Mouse (Mus musculus) lung, postnatal 0 days (tissue): ENCODE results near the gene Pttg1ip.

Source experiments
- CTCF ChIP-seq: IDR thresholded peaks from 2 replicates; pipeline ENCODE4 v1.5.1; 2016; ENCODE audit warnings: antibody characterized with exemption, mild to moderate bottlenecking
- EP300 ChIP-seq: IDR thresholded peaks from 2 replicates; pipeline ENCODE4 v1.6.1; 2016; ENCODE audit warnings: antibody characterized with exemption, mild to moderate bottlenecking, control low read depth

DNA sequence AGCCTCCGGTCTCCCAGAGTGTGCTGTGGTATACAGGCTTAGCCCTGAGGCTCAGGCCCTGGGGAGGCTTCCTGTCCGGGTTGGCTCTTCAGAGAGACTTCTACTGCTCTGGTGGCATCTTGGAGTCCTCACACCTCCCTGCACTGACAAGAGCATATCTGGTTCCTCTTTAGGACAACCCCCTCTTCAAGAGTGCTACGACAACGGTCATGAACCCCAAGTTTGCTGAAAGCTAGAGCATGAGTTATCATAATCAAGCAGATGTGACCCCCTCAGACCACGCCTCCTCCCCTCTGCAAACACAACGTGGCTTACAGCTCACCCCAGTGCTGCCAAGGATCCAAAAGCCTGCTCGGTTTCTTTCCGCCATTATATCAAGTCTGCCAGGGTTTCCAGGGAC lies 16.5 kb upstream of the Pttg1ip start:
- TF ChIP-seq CTCF: no peak
- TF ChIP-seq EP300: no peak
